Mouse (Mus musculus) forebrain, embryonic 16.5 days (tissue): ENCODE results near the gene Ramac. TPM values are rescaled to one million over a fixed set of nuclear protein-coding genes. Genes with fewer than 3 reads are reported as not detected.

Source experiments
- ATAC-seq: fragments of 200-750 bp; cut with Nextera tagmentation; 2 replicates; pipeline ENCODE4 v1.8.0; 2017; ENCODE audit warnings: mild to moderate bottlenecking, moderate library complexity
- H3K27ac ChIP-seq: fragments of 300-500 bp; sonication (generic); 2 replicates; pipeline ENCODE4 v1.5.1; 2014; ENCODE audit warnings: low read length, control low read depth
- H3K27me3 ChIP-seq: fragments of 300-500 bp; sonication (generic); replicated peaks from 2 replicates; pipeline ENCODE4 v1.6.1; 2014; ENCODE audit warnings: low read length; ENCODE audit not compliant: control insufficient read depth, insufficient read depth
- H3K36me3 ChIP-seq: fragments of 300-500 bp; sonication (generic); 2 replicates; pipeline ENCODE4 v1.6.1; 2014; ENCODE audit not compliant: control insufficient read depth, insufficient read depth
- H3K4me1 ChIP-seq: fragments of 300-500 bp; sonication (generic); replicated peaks from 2 replicates; pipeline ENCODE4 v1.6.1; 2014; ENCODE audit warnings: low read length; ENCODE audit not compliant: control insufficient read depth, insufficient read depth
- H3K4me2 ChIP-seq: fragments of 300-500 bp; sonication (generic); 2 replicates; pipeline ENCODE4 v1.6.1; 2014; ENCODE audit warnings: mild to moderate bottlenecking, low read length, control low read depth
- H3K4me3 ChIP-seq: fragments of 300-500 bp; sonication (generic); replicated peaks from 2 replicates; pipeline ENCODE4 v1.5.1; 2014; ENCODE audit warnings: mild to moderate bottlenecking, low read length, control low read depth
- H3K9ac ChIP-seq: fragments of 300-500 bp; sonication (generic); replicated peaks from 2 replicates; pipeline ENCODE4 v1.6.1; 2014; ENCODE audit warnings: low read depth, low read length, control low read depth
- H3K9me3 ChIP-seq: fragments of 300-500 bp; sonication (generic); 2 replicates; pipeline ENCODE4 v1.6.1; 2016; ENCODE audit warnings: low read length; ENCODE audit not compliant: control insufficient read depth
- WGBS: fragments of 180-500 bp; shearing (Covaris S2); extraction: QIAGEN DNeasy Blood & Tissue Kit; methylation state at CpG from one replicate; pipeline ENCODE4 v1.1.7; 2014; 5-methylcytosine and 5-hydroxymethylcytosine counted together
- polyA plus RNA-seq: library from polyadenylated mRNA; unstranded; fragments of >200 nt; fragmentation: Nextera tagmentation; extraction: Ambion mirVana; gene quantifications from 2 replicates; pipeline ENCODE4 v1.2.1, GENCODE M21; 2015

Gene Ramac
- polyA plus RNA-seq, 1 experiment from 2014 or later, result 164 TPM

- Histone ChIP-seq H3K9ac (no peak overlapping the region), H3K27ac (no peak overlapping the region), H3K36me3 (no peaks in the 10 kb centered on the region), H3K4me2 (no peak overlapping the region), H3K4me1 (no peaks in the 10 kb centered on the region), H3K9me3 (no peaks in the 10 kb centered on the region), H3K27me3 (no peaks in the 10 kb centered on the region), H3K4me3 (no peak overlapping the region)
- WGBS, result 64% methylated on average over 6 of the region's 6 CpGs
- ATAC-seq, result peak; percentile 76
These were observed 31.5 kb upstream of the Ramac start for GRCm38 (mm10) chr7:81731181-81731651.

- no peaks in the 10 kb centered on the region for H3K27me3 ChIP-seq
- H3K9ac ChIP-seq, result no peak overlapping the region
- WGBS, result 87% methylated on average over 12 of the region's 12 CpGs
- H3K27ac ChIP-seq, result no peak overlapping the region
- ATAC-seq, result no peak
- no peak overlapping the region for H3K4me2 ChIP-seq
- H3K4me3 ChIP-seq, result no peak overlapping the region
- H3K4me1 ChIP-seq, result no peaks in the 10 kb centered on the region
- no peaks in the 10 kb centered on the region for H3K9me3 ChIP-seq
- no peaks in the 10 kb centered on the region for H3K36me3 ChIP-seq
These were observed 30.3 kb upstream of the Ramac start for GRCm38 (mm10) chr7:81732183-81733089.

- Histone ChIP-seq H3K36me3 (no peaks in the 10 kb centered on the region), H3K4me1 (no peaks in the 10 kb centered on the region), H3K27ac (no peak overlapping the region), H3K9me3 (no peaks in the 10 kb centered on the region), H3K27me3 (no peaks in the 10 kb centered on the region), H3K9ac (no peak overlapping the region), H3K4me3 (no peak overlapping the region), H3K4me2 (no peak overlapping the region)
- WGBS, result 60% methylated on average over 9 of the region's 9 CpGs
- ATAC-seq, result no peak
These were observed 27.3 kb upstream of the Ramac start for GRCm38 (mm10) chr7:81735300-81736048.

- H3K9me3 ChIP-seq, result no peaks in the 10 kb centered on the region
- no peaks in the 10 kb centered on the region for H3K4me1 ChIP-seq
- no peak overlapping the region for H3K4me2 ChIP-seq
- H3K27me3 ChIP-seq, result no peaks in the 10 kb centered on the region
- H3K9ac ChIP-seq, result no peak overlapping the region
- 82% methylated on average over 8 of the region's 8 CpGs for WGBS
- H3K4me3 ChIP-seq, result no peak overlapping the region
- no peaks in the 10 kb centered on the region for H3K36me3 ChIP-seq
- H3K27ac ChIP-seq, result no peak overlapping the region
- ATAC-seq, result no peak
These were observed 23.9 kb upstream of the Ramac start for GRCm38 (mm10) chr7:81738720-81739385.

GRCm38 (mm10) chr7:81740010-81740409, 22.7 kb upstream of the Ramac start:
- Histone ChIP-seq H3K4me2 (no peak overlapping the region), H3K9ac (no peak overlapping the region), H3K4me1 (no peaks in the 10 kb centered on the region), H3K36me3 (no peaks in the 10 kb centered on the region), H3K27ac (no peak overlapping the region), H3K4me3 (no peak overlapping the region), H3K9me3 (no peaks in the 10 kb centered on the region), H3K27me3 (no peaks in the 10 kb centered on the region)
- WGBS, result 92% methylated on average over 7 of the region's 7 CpGs
- ATAC-seq, result no peak

GRCm38 (mm10) chr7:81744145-81744544, 18.6 kb upstream of the Ramac start:
- WGBS, result 74% methylated on average over 4 of the region's 4 CpGs

GRCm38 (mm10) chr7:81747956-81748355, 14.8 kb upstream of the Ramac start:
- H3K27me3 ChIP-seq, result no peaks in the 10 kb centered on the region
- H3K36me3 ChIP-seq, result no peaks in the 10 kb centered on the region
- no peaks in the 10 kb centered on the region for H3K4me1 ChIP-seq
- H3K9me3 ChIP-seq, result no peaks in the 10 kb centered on the region
- H3K4me2 ChIP-seq, result no peak overlapping the region
- no peak overlapping the region for H3K9ac ChIP-seq
- H3K27ac ChIP-seq, result no peak overlapping the region
- H3K4me3 ChIP-seq, result no peak overlapping the region
- 90% methylated on average over 3 of the region's 3 CpGs for WGBS
- no peak for ATAC-seq

More at GRCm38 (mm10) chr7:81744145-81744544, 18.6 kb upstream of the Ramac start:
- H3K4me1 ChIP-seq, result no peaks in the 10 kb centered on the region
- no peaks in the 10 kb centered on the region for H3K36me3 ChIP-seq
- H3K27me3 ChIP-seq, result no peaks in the 10 kb centered on the region
- H3K9me3 ChIP-seq, result no peaks in the 10 kb centered on the region
- H3K9ac ChIP-seq, result no peak overlapping the region
- no peak overlapping the region for H3K4me3 ChIP-seq
- no peak overlapping the region for H3K27ac ChIP-seq
- no peak for ATAC-seq
- no peak overlapping the region for H3K4me2 ChIP-seq

- Histone ChIP-seq H3K36me3 (no peaks in the 10 kb centered on the region), H3K4me2 (peak overlapping the region; percentile 97), H3K9me3 (no peaks in the 10 kb centered on the region), H3K27ac (peak overlapping the region; percentile 87), H3K27me3 (no peaks in the 10 kb centered on the region), H3K9ac (peak overlapping the region; percentile 90), H3K4me3 (peak overlapping the region; percentile 94), H3K4me1 (peaks cover 19% of the 10 kb centered on the region)
- WGBS, result 2% methylated on average over 60 of the region's 60 CpGs
- ATAC-seq, result peak; percentile 57
These were observed 553 bp downstream of the Ramac start for GRCm38 (mm10) chr7:81763110-81763845.
